Mouse (Mus musculus) cerebellum, adult 2 months (tissue): ENCODE data around the gene Fam198b.

Experiments used
- CTCF ChIP-seq: fragments of 200-500 bp; IDR thresholded peaks from 2 replicates; pipeline ENCODE4 v1.5.1; 2011; ENCODE audit warnings: low read depth, mild to moderate bottlenecking, control low read depth, low read length, moderate library complexity, borderline replicate concordance; ENCODE audit not compliant: insufficient read depth
- POLR2A ChIP-seq: fragments of 200-500 bp; IDR thresholded peaks from 2 replicates; pipeline ENCODE4 v1.6.1; 2011; ENCODE audit warnings: low read length, control low read depth, borderline replicate concordance; ENCODE audit not compliant: insufficient read depth

- TF ChIP-seq CTCF (no peak), POLR2A (no peak)
These were observed 42.9 kb upstream of the Fam198b start for GRCm38 (mm10) chr3:79841475-79841874.
